Mouse (Mus musculus) lung, postnatal 0 days (tissue): Measurements from ENCODE around the gene Gm21915. TPM values are rescaled to one million over a fixed set of nuclear protein-coding genes. Genes with fewer than 3 reads are reported as not detected.
A peak's percentile ranks its signal among the peaks of the same experiment; 100 is the strongest.

Experiments
- ATAC-seq: fragments of 200-750 bp; cut with Nextera tagmentation; 2 replicates; pipeline ENCODE4 v1.8.0; 2017; ENCODE audit warnings: moderate library complexity
- DNase-seq: peaks from one replicate; pipeline ENCODE4 v3.0.0-alpha.2; 2016; ENCODE audit warnings: low spot score
- H3K27ac ChIP-seq: fragments of 300-500 bp; sonication (generic); 2 replicates; pipeline ENCODE4 v1.5.1; 2014; ENCODE audit warnings: antibody characterized with exemption, mild to moderate bottlenecking, low read length, mixed read lengths
- H3K27me3 ChIP-seq: fragments of 300-500 bp; sonication (generic); replicated peaks from 2 replicates; pipeline ENCODE4 v1.6.1; 2014; ENCODE audit warnings: low read length, mixed read lengths; ENCODE audit not compliant: insufficient read depth
- H3K36me3 ChIP-seq: fragments of 300-500 bp; sonication (generic); 2 replicates; pipeline ENCODE4 v1.6.1; 2014; ENCODE audit warnings: low read length, mixed read lengths; ENCODE audit not compliant: insufficient read depth
- H3K4me1 ChIP-seq: fragments of 300-500 bp; sonication (generic); 2 replicates; pipeline ENCODE4 v1.6.1; 2014; ENCODE audit warnings: antibody characterized with exemption, low read depth, low read length, mixed read lengths; ENCODE audit not compliant: insufficient read depth
- H3K4me2 ChIP-seq: fragments of 300-500 bp; sonication (generic); replicated peaks from 2 replicates; pipeline ENCODE4 v1.6.1; 2014; ENCODE audit warnings: low read depth, mild to moderate bottlenecking, low read length, moderate library complexity, mixed read lengths
- H3K4me3 ChIP-seq: fragments of 300-500 bp; sonication (generic); 2 replicates; pipeline ENCODE4 v1.5.1; 2014; ENCODE audit warnings: low read depth, low read length
- H3K9ac ChIP-seq: fragments of 300-500 bp; sonication (generic); replicated peaks from 2 replicates; pipeline ENCODE4 v1.6.1; 2014; ENCODE audit warnings: low read depth, mild to moderate bottlenecking
- H3K9me3 ChIP-seq: fragments of 300-500 bp; sonication (generic); 2 replicates; pipeline ENCODE4 v1.6.1; 2016; ENCODE audit warnings: low read length, mixed read lengths
- CTCF ChIP-seq: IDR thresholded peaks from 2 replicates; pipeline ENCODE4 v1.5.1; 2016; ENCODE audit warnings: antibody characterized with exemption, mild to moderate bottlenecking
- EP300 ChIP-seq: IDR thresholded peaks from 2 replicates; pipeline ENCODE4 v1.6.1; 2016; ENCODE audit warnings: antibody characterized with exemption, mild to moderate bottlenecking, control low read depth
- WGBS: fragments of 180-500 bp; shearing (Covaris S2); extraction: QIAGEN DNeasy Blood & Tissue Kit; methylation state at CpG from one replicate; pipeline ENCODE4 v1.1.7; 2014; 5-methylcytosine and 5-hydroxymethylcytosine counted together
- polyA plus RNA-seq: library from polyadenylated mRNA; unstranded; fragments of >200 nt; fragmentation: Nextera tagmentation; extraction: Ambion mirVana; gene quantifications from 2 replicates; pipeline ENCODE4 v1.2.1, GENCODE M21; 2015

The Gm21915 gene
- polyA plus RNA-seq, 1 experiment from 2014 or later = not detected

DNA sequence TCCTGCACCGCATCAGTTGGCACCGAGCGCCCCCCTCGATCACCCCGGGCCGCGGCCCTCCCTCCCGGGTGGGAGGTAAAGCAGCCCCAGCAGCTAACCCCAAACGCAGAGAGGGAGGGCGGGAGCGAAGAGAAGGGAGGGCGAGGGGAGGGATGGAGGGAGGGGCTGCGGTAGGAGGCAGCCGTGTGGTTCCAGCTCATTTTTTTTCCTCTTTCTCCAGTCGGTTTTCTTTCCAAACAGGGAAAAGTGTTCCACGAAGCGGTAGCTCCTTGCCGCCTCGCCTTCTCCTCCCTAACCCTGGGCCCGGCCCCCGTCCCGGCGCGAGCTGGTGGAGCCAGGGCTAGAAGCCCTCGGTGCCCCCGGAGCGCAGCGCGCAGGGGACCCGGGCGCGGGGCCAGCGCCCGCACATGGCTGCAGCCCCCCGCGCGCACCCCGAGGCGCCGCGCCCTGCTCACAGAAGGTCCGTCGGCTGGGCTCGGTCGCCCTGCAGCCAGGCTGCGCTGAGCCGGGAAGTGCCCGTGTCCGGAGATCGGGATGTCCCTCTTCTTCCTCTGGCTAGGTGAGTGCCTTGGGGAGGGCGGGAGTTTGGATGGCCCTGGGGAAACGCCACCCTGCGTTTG, 15.5 kb downstream of the Gm21915 start, which contains the start of gene Clmp:
Gene Clmp (plus strand): TSS at position 162 of the 620 bp plus-strand sequence.
- ATAC-seq (peak; percentile 20; the same call in 1 of the 2 replicates), DNase-seq (peak; percentile 36)
- H3K9ac ChIP-seq = peak within 1 kb of the TSS; percentile 46
- TF ChIP-seq CTCF = no peak
- TF ChIP-seq EP300 = no peak
- 0 out of 2 replicates have a peak, but pooled peaks cover 7% of the 10 kb centered on the region for H3K27me3 ChIP-seq
- peak within 1 kb of the TSS; percentile 80 for H3K4me2 ChIP-seq
- WGBS = 2% methylated on average over 47 of the region's 53 CpGs
- H3K9me3 ChIP-seq = no peaks in the 10 kb centered on the region
- H3K4me1 ChIP-seq = no peaks in the 10 kb centered on the region
- no peaks in the 10 kb centered on the region for H3K36me3 ChIP-seq
- H3K27ac ChIP-seq = no peak within 1 kb of the TSS
- peak within 1 kb of the TSS; percentile 50 for H3K4me3 ChIP-seq

DNA sequence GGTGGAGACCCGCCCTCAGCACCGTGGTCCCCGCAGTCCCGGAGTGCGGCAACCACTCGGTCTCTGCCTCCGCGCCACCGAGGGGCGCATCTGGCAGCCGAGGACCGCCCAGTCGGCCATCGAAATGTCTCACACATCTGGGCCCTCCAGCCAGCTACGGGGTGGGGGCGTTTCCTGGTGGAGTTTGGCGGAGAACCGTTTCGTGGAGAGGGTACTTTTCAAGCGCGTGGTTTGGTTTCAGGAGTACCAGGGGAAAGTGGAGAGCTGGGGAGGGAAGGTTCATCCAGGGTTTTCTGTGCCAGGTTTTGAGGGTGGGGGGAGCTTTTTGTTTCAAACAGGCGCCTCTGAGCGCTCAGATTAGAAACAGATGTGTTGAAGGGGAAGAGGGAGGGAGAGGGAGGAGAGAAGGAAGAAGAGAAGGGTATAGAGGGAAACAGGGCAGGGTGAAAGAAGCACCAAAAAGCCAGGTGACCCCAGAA, 16.0 kb downstream of the Gm21915 start:
- peak; percentile 34 for DNase-seq
- peak overlapping the region; percentile 46 for H3K9ac ChIP-seq
- 2% methylated on average over 23 of the region's 23 CpGs for WGBS
- peak overlapping the region; percentile 50 for H3K4me3 ChIP-seq
- no peaks in the 10 kb centered on the region for H3K4me1 ChIP-seq
- no peak overlapping the region for H3K27ac ChIP-seq
- TF ChIP-seq CTCF (no peak), EP300 (no peak)
- H3K36me3 ChIP-seq = no peaks in the 10 kb centered on the region
- H3K9me3 ChIP-seq = no peaks in the 10 kb centered on the region
- ATAC-seq = peak; percentile 18; the same call in 1 of the 2 replicates
- 0 out of 2 replicates have a peak, but pooled peaks cover 7% of the 10 kb centered on the region for H3K27me3 ChIP-seq
- peak overlapping the region; percentile 80 for H3K4me2 ChIP-seq

DNA sequence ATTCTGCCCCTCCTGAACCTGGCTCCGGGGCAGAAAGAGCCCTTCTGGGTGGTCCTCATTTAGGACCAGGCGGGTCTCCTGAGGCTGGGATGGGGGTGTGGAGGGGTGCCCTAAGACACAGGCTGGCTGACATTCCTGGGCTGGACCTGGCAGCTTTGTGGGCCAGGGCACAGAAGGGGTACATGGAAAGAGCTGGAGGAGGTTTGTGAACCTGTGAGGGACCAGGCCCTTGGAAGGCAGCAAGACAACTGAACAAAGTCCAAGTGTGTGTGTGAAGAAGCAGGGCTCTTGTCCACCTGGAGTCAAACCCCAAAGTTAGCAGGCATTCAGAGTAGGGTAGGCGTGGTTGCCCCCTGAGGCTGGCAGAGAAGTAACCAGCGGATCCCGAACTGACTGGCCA, 16.6 kb downstream of the Gm21915 start:
- DNase-seq = no peak
- Histone ChIP-seq H3K27ac (no peak overlapping the region), H3K27me3 (0 out of 2 replicates have a peak, but pooled peaks cover 7% of the 10 kb centered on the region), H3K9me3 (no peaks in the 10 kb centered on the region), H3K4me1 (no peaks in the 10 kb centered on the region), H3K4me2 (peak overlapping the region; percentile 80), H3K4me3 (peak overlapping the region; percentile 50; the same call in 1 of the 2 replicates), H3K36me3 (no peaks in the 10 kb centered on the region), H3K9ac (no peak overlapping the region)
- 50% methylated on average over 5 of the region's 5 CpGs for WGBS
- TF ChIP-seq EP300 = no peak
- TF ChIP-seq CTCF = no peak
- no peak for ATAC-seq

DNA sequence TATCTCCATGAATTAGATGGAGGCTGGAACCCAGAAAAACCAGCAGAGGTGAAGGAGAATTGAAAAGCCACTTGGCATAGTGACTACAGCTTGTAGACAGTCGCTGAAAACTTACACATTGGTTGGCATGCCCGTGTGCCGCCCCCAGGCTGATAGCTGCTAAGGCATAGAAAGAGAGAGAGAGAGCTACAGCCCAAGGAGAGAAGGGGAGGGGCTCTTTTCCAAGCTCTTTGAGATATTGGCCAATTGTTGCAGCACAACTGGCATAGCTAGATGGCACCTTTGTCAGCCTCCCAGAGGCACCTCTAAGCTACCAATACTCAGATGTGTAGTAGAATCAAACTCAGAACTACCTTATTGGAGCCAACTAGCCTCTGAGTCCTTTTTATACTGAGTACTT, 17.1 kb downstream of the Gm21915 start:
- Histone ChIP-seq H3K36me3 (no peaks in the 10 kb centered on the region), H3K4me2 (peak overlapping the region; percentile 80; the same call in 1 of the 2 replicates), H3K4me3 (no peak overlapping the region), H3K27me3 (0 out of 2 replicates have a peak, but pooled peaks cover 7% of the 10 kb centered on the region), H3K4me1 (no peaks in the 10 kb centered on the region), H3K27ac (no peak overlapping the region), H3K9me3 (no peaks in the 10 kb centered on the region), H3K9ac (no peak overlapping the region)
- 55% methylated on average over 3 of the region's 3 CpGs for WGBS
- DNase-seq = no peak
- ATAC-seq = no peak
- TF ChIP-seq EP300 = no peak
- no peak for TF ChIP-seq CTCF

DNA sequence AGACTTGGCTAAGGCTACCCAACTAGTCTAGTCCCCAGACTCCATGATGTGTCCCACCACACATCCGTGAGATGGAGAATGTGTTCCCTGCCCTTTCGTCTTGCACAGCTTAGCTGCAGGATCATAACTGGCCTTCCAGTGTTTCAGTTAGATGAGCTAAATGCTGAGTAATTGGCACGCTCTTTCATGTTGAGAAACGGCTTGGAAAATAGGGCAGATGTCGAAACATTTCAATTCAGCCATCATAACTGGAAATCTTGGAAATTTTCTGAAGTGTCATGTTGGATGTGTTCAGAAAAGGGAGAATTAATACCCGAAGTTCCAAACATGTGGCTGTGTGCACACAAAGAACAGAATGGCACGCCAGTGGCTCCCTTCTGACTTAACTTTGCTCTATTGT, 20.1 kb downstream of the Gm21915 start:
- ATAC-seq = peak; percentile 63
- Histone ChIP-seq H3K9ac (no peak overlapping the region), H3K4me3 (no peak overlapping the region), H3K27me3 (0 out of 2 replicates have a peak, but pooled peaks cover 7% of the 10 kb centered on the region), H3K9me3 (no peaks in the 10 kb centered on the region), H3K4me2 (no peak overlapping the region), H3K4me1 (no peaks in the 10 kb centered on the region), H3K36me3 (no peaks in the 10 kb centered on the region), H3K27ac (no peak overlapping the region)
- DNase-seq = peak; percentile 83
- 64% methylated on average over 7 of the region's 7 CpGs for WGBS
- TF ChIP-seq CTCF = no peak
- TF ChIP-seq EP300 = peak; percentile 43

DNA sequence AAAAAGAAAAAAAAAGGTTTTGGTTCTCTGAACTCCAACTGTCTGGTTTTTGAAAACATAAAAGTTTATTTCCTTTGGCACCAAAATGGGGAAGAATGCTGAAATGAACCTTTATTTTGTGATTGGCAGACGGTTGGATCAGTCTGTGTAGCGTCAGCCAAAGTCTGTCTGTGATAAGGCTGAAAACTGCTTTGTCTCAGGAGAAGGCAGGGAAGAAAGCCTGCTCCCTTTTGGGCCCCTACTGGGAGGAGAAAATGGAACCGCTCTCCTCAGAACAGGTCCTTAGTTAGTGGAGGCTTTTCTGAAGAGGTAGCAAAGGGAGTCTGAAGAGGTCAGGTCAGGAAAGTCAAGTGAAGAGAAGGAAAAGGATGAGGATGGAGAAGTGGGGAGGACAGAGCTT, 22.6 kb downstream of the Gm21915 start:
- Histone ChIP-seq H3K4me2 (no peak overlapping the region), H3K36me3 (no peaks in the 10 kb centered on the region), H3K9ac (no peak overlapping the region), H3K27ac (no peak overlapping the region), H3K9me3 (no peaks in the 10 kb centered on the region), H3K4me1 (no peaks in the 10 kb centered on the region), H3K27me3 (no peaks in the 10 kb centered on the region), H3K4me3 (no peak overlapping the region)
- 37% methylated on average over 3 of the region's 3 CpGs for WGBS
- no peak for ATAC-seq
- TF ChIP-seq EP300 = no peak
- TF ChIP-seq CTCF = no peak
- DNase-seq = no peak
